Mouse (Mus musculus): ENCODE data around the gene Fgfr2.
A peak's percentile ranks its signal among the peaks of the same experiment; 100 is the strongest.

The Fgfr2 gene

GRCm38 (mm10) chr7:130823992-130824391, 2299.2 kb downstream of the Fgfr2 start:
- DNase-seq (ENCODE audit: low read depth, low spot score), result no peak

- no peak for DNase-seq (ENCODE audit: low read depth, low spot score)
These were observed 2303.5 kb downstream of the Fgfr2 start for GRCm38 (mm10) chr7:130819624-130820023.

GRCm38 (mm10) chr7:130818813-130819212, 2304.3 kb downstream of the Fgfr2 start:
- peak; percentile 68 for DNase-seq (ENCODE audit: low read depth, low spot score)

- DNase-seq (ENCODE audit: low read depth, low spot score), result no peak
These were observed 2306.9 kb downstream of the Fgfr2 start for GRCm38 (mm10) chr7:130816243-130816642.

GRCm38 (mm10) chr7:130815601-130816000, 2307.5 kb downstream of the Fgfr2 start:
- DNase-seq (ENCODE audit: low read depth, low spot score), result no peak

GRCm38 (mm10) chr7:130812407-130812806, 2310.7 kb downstream of the Fgfr2 start:
- peak; percentile 85 for DNase-seq (ENCODE audit: low read depth, low spot score)

GRCm38 (mm10) chr7:130810238-130810637, 2312.9 kb downstream of the Fgfr2 start:
- DNase-seq (ENCODE audit: low read depth, low spot score), result no peak

GRCm38 (mm10) chr7:130808694-130809093, 2314.5 kb downstream of the Fgfr2 start:
- DNase-seq (ENCODE audit: low read depth, low spot score), result no peak

- DNase-seq (ENCODE audit: low read depth, low spot score), result no peak
These were observed 2315.4 kb downstream of the Fgfr2 start for GRCm38 (mm10) chr7:130807749-130808148.

- no peak for DNase-seq (ENCODE audit: low read depth, low spot score)
These were observed 2318.2 kb downstream of the Fgfr2 start for GRCm38 (mm10) chr7:130804991-130805390.

- no peak for DNase-seq (ENCODE audit: low read depth, low spot score)
These were observed 2319.8 kb downstream of the Fgfr2 start for GRCm38 (mm10) chr7:130803251-130803825.

GRCm38 (mm10) chr7:130801811-130802210, 2321.3 kb downstream of the Fgfr2 start:
- peak; percentile 49 for DNase-seq (ENCODE audit: low read depth, low spot score)

- DNase-seq (ENCODE audit: low read depth, low spot score), result peak; percentile 58
These were observed 2322.5 kb downstream of the Fgfr2 start for GRCm38 (mm10) chr7:130800681-130801080.

- no peak for DNase-seq (ENCODE audit: low read depth, low spot score)
These were observed 2323.7 kb downstream of the Fgfr2 start for GRCm38 (mm10) chr7:130799418-130799817.

- no peak for DNase-seq (ENCODE audit: low read depth, low spot score)
These were observed 2325.6 kb downstream of the Fgfr2 start for GRCm38 (mm10) chr7:130797524-130797923.

GRCm38 (mm10) chr7:130796786-130797185, 2326.4 kb downstream of the Fgfr2 start:
- peak; percentile 68 for DNase-seq (ENCODE audit: low read depth, low spot score)

- no peak for DNase-seq (ENCODE audit: low read depth, low spot score)
These were observed 2329.5 kb downstream of the Fgfr2 start for GRCm38 (mm10) chr7:130793671-130794070.

- peak; percentile 52 for DNase-seq (ENCODE audit: low read depth, low spot score)
These were observed 2333.7 kb downstream of the Fgfr2 start for GRCm38 (mm10) chr7:130789456-130789855.

- DNase-seq (ENCODE audit: low read depth, low spot score), result no peak
These were observed 2334.2 kb downstream of the Fgfr2 start for GRCm38 (mm10) chr7:130788950-130789349.

GRCm38 (mm10) chr7:130787537-130787936, 2335.6 kb downstream of the Fgfr2 start:
- DNase-seq (ENCODE audit: low read depth, low spot score), result no peak

- no peak for DNase-seq (ENCODE audit: low read depth, low spot score)
These were observed 2336.4 kb downstream of the Fgfr2 start for GRCm38 (mm10) chr7:130786708-130787107.

GRCm38 (mm10) chr7:130785923-130786575, 2337.1 kb downstream of the Fgfr2 start:
- no peak for DNase-seq (ENCODE audit: low read depth, low spot score)

GRCm38 (mm10) chr7:130782501-130783050, 2340.6 kb downstream of the Fgfr2 start:
- no peak for DNase-seq (ENCODE audit: low read depth, low spot score)
